Mouse (Mus musculus) heart, postnatal 25 days (tissue): ENCODE results near the gene Bcar3. TPM values are rescaled to one million over a fixed set of nuclear protein-coding genes. Genes with fewer than 3 reads are reported as not detected.
"Not testable (repeated sequence)": the region's sequence is repeated elsewhere in the genome, so short reads cannot be mapped to it uniquely, and the experiment has no call there.

Source experiments
- DNase-seq: peaks from one replicate; pipeline ENCODE4 v3.0.0; 2022; ENCODE audit warnings: low spot score
- intact Hi-C: fragments of 180-260 bp; cut with DNase I; formaldehyde crosslinking; loops from one replicate; pipeline ENCODE4 v1.15.1; 2025
- total RNA-seq, 2 experiments: library from RNA; stranded (reverse); gene quantifications; 2 replicates each; pipeline ENCODE4 v1.2.3; 2021

Gene Bcar3
- total RNA-seq, 2 experiments from 2014 or later = 6.4 to 7.2 TPM

- intact Hi-C loops = no loop called here
- no peak for DNase-seq
Observed at GRCm38 (mm10) chr3:122371646-122372341, 77.9 kb downstream of the Bcar3 start.

GRCm38 (mm10) chr3:122372617-122373016 is 78.7 kb downstream of the Bcar3 start:
- intact Hi-C loops = no loop called here
- DNase-seq = no peak

GRCm38 (mm10) chr3:122376011-122376410 is 82.1 kb downstream of the Bcar3 start:
- DNase-seq = no peak
- intact Hi-C loops = no loop called here

GRCm38 (mm10) chr3:122376412-122376831 is 82.5 kb downstream of the Bcar3 start:
- DNase-seq = no peak
- intact Hi-C loops = no loop called here

- DNase-seq = no peak
- intact Hi-C loops = no loop called here
Observed at GRCm38 (mm10) chr3:122376841-122377464, 83.0 kb downstream of the Bcar3 start.

GRCm38 (mm10) chr3:122378634-122379033 is 84.7 kb downstream of the Bcar3 start:
- intact Hi-C loops = no loop called here
- DNase-seq = no peak

GRCm38 (mm10) chr3:122380776-122381175 is 86.8 kb downstream of the Bcar3 start:
- DNase-seq = no peak
- intact Hi-C loops = no loop called here

- intact Hi-C loops = no loop called here
- DNase-seq = no peak
Observed at GRCm38 (mm10) chr3:122381591-122381990, 87.7 kb downstream of the Bcar3 start.

- intact Hi-C loops = no loop called here
- no peak for DNase-seq
Observed at GRCm38 (mm10) chr3:122386444-122386843, 92.5 kb downstream of the Bcar3 start.

- DNase-seq = no peak
- intact Hi-C loops = no loop called here
Observed at GRCm38 (mm10) chr3:122387771-122388170, 93.8 kb downstream of the Bcar3 start.

- DNase-seq = no peak
- intact Hi-C loops = no loop called here
Observed at GRCm38 (mm10) chr3:122389972-122390371, 96.0 kb downstream of the Bcar3 start.

GRCm38 (mm10) chr3:122391098-122391497 is 97.2 kb downstream of the Bcar3 start:
- no peak for DNase-seq
- intact Hi-C loops = no loop called here

- DNase-seq = no peak
- intact Hi-C loops = no loop called here
Observed at GRCm38 (mm10) chr3:122391816-122392215, 97.9 kb downstream of the Bcar3 start.

- DNase-seq, intact Hi-C loops: not testable (repeated sequence)
Observed at GRCm38 (mm10) chr3:122393411-122393810, 99.5 kb downstream of the Bcar3 start.

- no peak for DNase-seq
- intact Hi-C loops = no loop called here
Observed at GRCm38 (mm10) chr3:122393836-122394374, 100.0 kb downstream of the Bcar3 start.

- intact Hi-C loops = no loop called here
- DNase-seq = no peak
Observed at GRCm38 (mm10) chr3:122396957-122397356, 103.0 kb downstream of the Bcar3 start.

- intact Hi-C loops = no loop called here
- DNase-seq = no peak
Observed at GRCm38 (mm10) chr3:122397401-122397800, 103.5 kb downstream of the Bcar3 start.

- DNase-seq = no peak
- intact Hi-C loops = no loop called here
Observed at GRCm38 (mm10) chr3:122401011-122401410, 107.1 kb downstream of the Bcar3 start.

GRCm38 (mm10) chr3:122402143-122402542 is 108.2 kb downstream of the Bcar3 start:
- intact Hi-C loops = no loop called here

GRCm38 (mm10) chr3:122403860-122404557 is 110.1 kb downstream of the Bcar3 start:
- intact Hi-C loops = no loop called here

More at GRCm38 (mm10) chr3:122402143-122402542, 108.2 kb downstream of the Bcar3 start:
- no peak for DNase-seq

More at GRCm38 (mm10) chr3:122403860-122404557, 110.1 kb downstream of the Bcar3 start:
- no peak for DNase-seq
